Mouse (Mus musculus) liver, embryonic 14.5 days (tissue): ENCODE measurements around the gene Megf11.

Experiments
- CTCF ChIP-seq: IDR thresholded peaks from 2 replicates; pipeline ENCODE4 v1.5.1; 2016; ENCODE audit warnings: antibody characterized with exemption, low read depth, control low read depth
- EP300 ChIP-seq: IDR thresholded peaks from 2 replicates; pipeline ENCODE4 v1.6.1; 2016; ENCODE audit warnings: antibody characterized with exemption, low read depth

DNA sequence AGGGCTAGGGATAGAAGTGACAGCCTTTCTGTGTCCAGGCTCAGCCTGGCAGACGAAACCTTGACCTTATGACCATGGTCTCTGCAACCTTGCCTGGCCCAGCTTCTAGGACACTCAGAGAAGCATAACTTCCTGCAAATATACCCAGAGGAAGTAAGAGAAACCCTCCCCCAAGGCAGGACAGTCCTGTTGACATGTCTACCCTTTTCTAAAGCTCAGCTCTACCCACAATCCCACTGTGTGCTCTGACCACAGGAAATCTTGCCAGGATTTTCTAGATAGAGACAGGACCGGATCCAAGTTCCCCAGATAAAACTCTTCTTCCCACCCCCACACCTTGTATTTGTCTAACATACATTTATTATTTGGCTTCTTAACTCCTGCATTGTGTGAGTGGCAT is 215.3 kb downstream of the Megf11 start:
- TF ChIP-seq CTCF, result no peak
- no peak for TF ChIP-seq EP300
